Mouse (Mus musculus) lung, postnatal 0 days (tissue): Measurements from ENCODE around the gene Ccdc13. TPM values are rescaled to one million over a fixed set of nuclear protein-coding genes. Genes with fewer than 3 reads are reported as not detected.

Source experiments
- ATAC-seq: fragments of 200-750 bp; cut with Nextera tagmentation; 2 replicates; pipeline ENCODE4 v1.8.0; 2017; ENCODE audit warnings: moderate library complexity
- DNase-seq: peaks from one replicate; pipeline ENCODE4 v3.0.0-alpha.2; 2016; ENCODE audit warnings: low spot score
- H3K27ac ChIP-seq: fragments of 300-500 bp; sonication (generic); 2 replicates; pipeline ENCODE4 v1.5.1; 2014; ENCODE audit warnings: antibody characterized with exemption, mild to moderate bottlenecking, low read length, mixed read lengths
- H3K27me3 ChIP-seq: fragments of 300-500 bp; sonication (generic); replicated peaks from 2 replicates; pipeline ENCODE4 v1.6.1; 2014; ENCODE audit warnings: low read length, mixed read lengths; ENCODE audit not compliant: insufficient read depth
- H3K36me3 ChIP-seq: fragments of 300-500 bp; sonication (generic); 2 replicates; pipeline ENCODE4 v1.6.1; 2014; ENCODE audit warnings: low read length, mixed read lengths; ENCODE audit not compliant: insufficient read depth
- H3K4me1 ChIP-seq: fragments of 300-500 bp; sonication (generic); 2 replicates; pipeline ENCODE4 v1.6.1; 2014; ENCODE audit warnings: antibody characterized with exemption, low read depth, low read length, mixed read lengths; ENCODE audit not compliant: insufficient read depth
- H3K4me2 ChIP-seq: fragments of 300-500 bp; sonication (generic); replicated peaks from 2 replicates; pipeline ENCODE4 v1.6.1; 2014; ENCODE audit warnings: low read depth, mild to moderate bottlenecking, low read length, moderate library complexity, mixed read lengths
- H3K4me3 ChIP-seq: fragments of 300-500 bp; sonication (generic); 2 replicates; pipeline ENCODE4 v1.5.1; 2014; ENCODE audit warnings: low read depth, low read length
- H3K9ac ChIP-seq: fragments of 300-500 bp; sonication (generic); replicated peaks from 2 replicates; pipeline ENCODE4 v1.6.1; 2014; ENCODE audit warnings: low read depth, mild to moderate bottlenecking
- H3K9me3 ChIP-seq: fragments of 300-500 bp; sonication (generic); 2 replicates; pipeline ENCODE4 v1.6.1; 2016; ENCODE audit warnings: low read length, mixed read lengths
- CTCF ChIP-seq: IDR thresholded peaks from 2 replicates; pipeline ENCODE4 v1.5.1; 2016; ENCODE audit warnings: antibody characterized with exemption, mild to moderate bottlenecking
- EP300 ChIP-seq: IDR thresholded peaks from 2 replicates; pipeline ENCODE4 v1.6.1; 2016; ENCODE audit warnings: antibody characterized with exemption, mild to moderate bottlenecking, control low read depth
- WGBS: fragments of 180-500 bp; shearing (Covaris S2); extraction: QIAGEN DNeasy Blood & Tissue Kit; methylation state at CpG from one replicate; pipeline ENCODE4 v1.1.7; 2014; 5-methylcytosine and 5-hydroxymethylcytosine counted together
- polyA plus RNA-seq: library from polyadenylated mRNA; unstranded; fragments of >200 nt; fragmentation: Nextera tagmentation; extraction: Ambion mirVana; gene quantifications from 2 replicates; pipeline ENCODE4 v1.2.1, GENCODE M21; 2015

Gene Ccdc13
- polyA plus RNA-seq, 1 experiment from 2014 or later: 1.8 TPM

GRCm38 (mm10) chr9:121872062-121872683 is 32.9 kb upstream of the Ccdc13 start:
- WGBS: 83% methylated on average over 2 of the region's 2 CpGs
- no peak for DNase-seq
- TF ChIP-seq CTCF: no peak
- TF ChIP-seq EP300: no peak
- no peak overlapping the region for H3K4me2 ChIP-seq
- no peak overlapping the region for H3K9ac ChIP-seq
- H3K9me3 ChIP-seq: no peaks in the 10 kb centered on the region
- no peak overlapping the region for H3K27ac ChIP-seq
- H3K4me3 ChIP-seq: no peak overlapping the region
- no peak for ATAC-seq
- no peaks in the 10 kb centered on the region for H3K27me3 ChIP-seq
- H3K36me3 ChIP-seq: no peaks in the 10 kb centered on the region
- no peaks in the 10 kb centered on the region; the same call in 1 of the 2 replicates for H3K4me1 ChIP-seq

- TF ChIP-seq CTCF: no peak
- TF ChIP-seq EP300: no peak
- no peaks in the 10 kb centered on the region for H3K27me3 ChIP-seq
- no peak overlapping the region for H3K27ac ChIP-seq
These were observed 30.8 kb upstream of the Ccdc13 start for GRCm38 (mm10) chr9:121869973-121870515.

GRCm38 (mm10) chr9:121869432-121869831 is 30.2 kb upstream of the Ccdc13 start:
- no peak overlapping the region for H3K27ac ChIP-seq
- no peaks in the 10 kb centered on the region for H3K36me3 ChIP-seq
- ATAC-seq: no peak
- H3K27me3 ChIP-seq: no peaks in the 10 kb centered on the region
- H3K4me1 ChIP-seq: no peaks in the 10 kb centered on the region; the same call in 1 of the 2 replicates
- no peak for DNase-seq
- H3K9me3 ChIP-seq: no peaks in the 10 kb centered on the region
- no peak overlapping the region for H3K4me3 ChIP-seq
- H3K9ac ChIP-seq: no peak overlapping the region
- WGBS: 81% methylated on average over 5 of the region's 5 CpGs
- no peak overlapping the region for H3K4me2 ChIP-seq
- TF ChIP-seq EP300: no peak
- TF ChIP-seq CTCF: no peak

More at GRCm38 (mm10) chr9:121869973-121870515, 30.8 kb upstream of the Ccdc13 start:
- H3K4me2 ChIP-seq: no peak overlapping the region
- no peaks in the 10 kb centered on the region for H3K36me3 ChIP-seq
- DNase-seq (no peak), ATAC-seq (no peak)
- H3K9ac ChIP-seq: no peak overlapping the region
- no peak overlapping the region for H3K4me3 ChIP-seq
- 62% methylated on average over 4 of the region's 4 CpGs for WGBS
- no peaks in the 10 kb centered on the region for H3K9me3 ChIP-seq
- H3K4me1 ChIP-seq: no peaks in the 10 kb centered on the region; the same call in 1 of the 2 replicates

- whole genome bisulfite sequencing: 54% methylated on average over 6 of the region's 6 CpGs
These were observed 29.0 kb upstream of the Ccdc13 start for GRCm38 (mm10) chr9:121868236-121868635.

GRCm38 (mm10) chr9:121867632-121868031 is 28.4 kb upstream of the Ccdc13 start:
- 47% methylated on average over 6 of the region's 6 CpGs for WGBS
- no peak for TF ChIP-seq CTCF
- TF ChIP-seq EP300: peak; percentile 52; the same call in 1 of the 2 replicates
- no peaks in the 10 kb centered on the region; the same call in 1 of the 2 replicates for H3K4me1 ChIP-seq
- peak overlapping the region; percentile 62 for H3K27ac ChIP-seq
- H3K9me3 ChIP-seq: no peaks in the 10 kb centered on the region
- no peaks in the 10 kb centered on the region for H3K36me3 ChIP-seq
- DNase-seq (peak; percentile 89), ATAC-seq (peak; percentile 67)
- no peak overlapping the region for H3K4me2 ChIP-seq
- no peak overlapping the region for H3K4me3 ChIP-seq
- no peak overlapping the region for H3K9ac ChIP-seq
- no peaks in the 10 kb centered on the region for H3K27me3 ChIP-seq

More at GRCm38 (mm10) chr9:121868236-121868635, 29.0 kb upstream of the Ccdc13 start:
- Histone ChIP-seq H3K4me1 (no peaks in the 10 kb centered on the region; the same call in 1 of the 2 replicates), H3K27me3 (no peaks in the 10 kb centered on the region), H3K9ac (no peak overlapping the region), H3K27ac (peak overlapping the region; percentile 59), H3K36me3 (no peaks in the 10 kb centered on the region), H3K4me2 (no peak overlapping the region), H3K4me3 (no peak overlapping the region), H3K9me3 (no peaks in the 10 kb centered on the region)
- TF ChIP-seq EP300 (no peak), CTCF (no peak)
- ATAC-seq: peak; percentile 50
- peak; percentile 40 for DNase-seq

- H3K27ac ChIP-seq: no peak overlapping the region
- DNase-seq (peak; percentile 33), ATAC-seq (peak; percentile 52)
- 44% methylated on average over 3 of the region's 3 CpGs for WGBS
- no peaks in the 10 kb centered on the region; the same call in 1 of the 2 replicates for H3K4me1 ChIP-seq
- no peak overlapping the region for H3K4me2 ChIP-seq
- H3K9me3 ChIP-seq: no peaks in the 10 kb centered on the region
- no peaks in the 10 kb centered on the region for H3K27me3 ChIP-seq
- no peaks in the 10 kb centered on the region for H3K36me3 ChIP-seq
- no peak overlapping the region for H3K9ac ChIP-seq
- no peak overlapping the region for H3K4me3 ChIP-seq
- TF ChIP-seq EP300: no peak
- no peak for TF ChIP-seq CTCF
These were observed 26.3 kb upstream of the Ccdc13 start for GRCm38 (mm10) chr9:121865425-121866008.
